Mouse (Mus musculus): ENCODE results near the gene Tex13c3.
"Not testable (repeated sequence)": the region's sequence is repeated elsewhere in the genome, so short reads cannot be mapped to it uniquely, and the experiment has no call there.

Gene Tex13c3

GRCm38 (mm10) chrX:19481219-19481618, at the start of gene Tex13c3:
Gene Tex13c3, minus strand, starts transcription at chrX:19481319.
- DNase-seq (ENCODE audit: low read depth, low spot score) = not testable (repeated sequence)

GRCm38 (mm10) chrX:19489731-19490130, 8.6 kb upstream of the Tex13c3 start:
- DNase-seq (ENCODE audit: low read depth, low spot score) = no peak
